Mouse (Mus musculus): ENCODE data around the gene Miox.

Gene Miox

GRCm38 (mm10) chr15:89384617-89385016, 50.4 kb downstream of the Miox start, which contains the start of gene Klhdc7b:
Klhdc7b (plus strand) TSS chr15:89384917.
- Histone ChIP-seq H3K9me3 (ENCODE audit: low read length) (no peaks in the 10 kb centered on the region), H3K4me3 (replicated peaks; ENCODE audit: low read length) (peak within 1 kb of the TSS; percentile 74), H3K36me3 (ENCODE audit: insufficient read depth, low read length) (no peaks in the 10 kb centered on the region), H3K27me3 (ENCODE audit: insufficient read depth, low read length) (peaks cover 85% of the 10 kb centered on the region), H3K4me1 (replicated peaks; ENCODE audit: low read depth, low read length) (peaks cover 46% of the 10 kb centered on the region)
- TF ChIP-seq POU5F1 (IDR thresholded peaks at IDR 0.05; ENCODE audit: borderline replicate concordance, low read length), result no peak
- no peak for TF ChIP-seq NANOG (IDR thresholded peaks at IDR 0.05; ENCODE audit: borderline replicate concordance, low read length)
- no peak for TF ChIP-seq CTCF (conservative IDR thresholded peaks at IDR 0.05; ENCODE audit: low read length)

Measured in E14TG2a.4 (cell line).